Mouse (Mus musculus): ENCODE measurements at regions not wholly inside any gene's neighbourhood (a gene's known extent, or its start where the extent isn't known, plus 50 kb on each side); places are given as distances from the start of the nearest gene placed in this dataset.
A peak's percentile ranks its signal among the peaks of the same experiment; 100 is the strongest.

GRCm38 (mm10) chr3:132029112-132029511, 56.0 kb upstream of the Dkk2 start:
- no peak for DNase-seq

GRCm38 (mm10) chr3:132033078-132033713, 51.9 kb upstream of the Dkk2 start:
- Histone ChIP-seq H3K4me1 (ENCODE audit: control insufficient read depth, insufficient read depth, low read length) (no peaks in the 10 kb centered on the region; the same call in 1 of the 2 replicates), H3K36me3 (ENCODE audit: control insufficient read depth, insufficient read depth, low read length) (no peaks in the 10 kb centered on the region), H3K27ac (ENCODE audit: insufficient read depth, low read depth, low read length) (no peak overlapping the region), H3K27me3 (replicated peaks; ENCODE audit: control insufficient read depth, insufficient read depth, low read length) (no peaks in the 10 kb centered on the region), H3K4me3 (ENCODE audit: insufficient read depth, low read depth, low read length) (no peak overlapping the region)
- TF ChIP-seq CTCF (conservative IDR thresholded peaks at IDR 0.05; ENCODE audit: insufficient read depth, insufficient read length, low read depth, low read length): no peak
- DNase-seq: peak; percentile 2
- WGBS: 9% methylated on average over 5 of the region's 5 CpGs

More at GRCm38 (mm10) chr3:132029112-132029511, 56.0 kb upstream of the Dkk2 start:
- Histone ChIP-seq H3K4me1 (ENCODE audit: control insufficient read depth, insufficient read depth, low read length) (no peaks in the 10 kb centered on the region; the same call in 1 of the 2 replicates), H3K27me3 (replicated peaks; ENCODE audit: control insufficient read depth, insufficient read depth, low read length) (no peaks in the 10 kb centered on the region), H3K27ac (ENCODE audit: insufficient read depth, low read depth, low read length) (no peak overlapping the region), H3K4me3 (ENCODE audit: insufficient read depth, low read depth, low read length) (no peak overlapping the region), H3K36me3 (ENCODE audit: control insufficient read depth, insufficient read depth, low read length) (no peaks in the 10 kb centered on the region)
- WGBS: 89% methylated on average over 3 of the region's 3 CpGs
- TF ChIP-seq POLR2A (IDR thresholded peaks at IDR 0.05; ENCODE audit: low read depth, low read length) (no peak), CTCF (conservative IDR thresholded peaks at IDR 0.05; ENCODE audit: insufficient read depth, insufficient read length, low read depth, low read length) (no peak)

DNA sequence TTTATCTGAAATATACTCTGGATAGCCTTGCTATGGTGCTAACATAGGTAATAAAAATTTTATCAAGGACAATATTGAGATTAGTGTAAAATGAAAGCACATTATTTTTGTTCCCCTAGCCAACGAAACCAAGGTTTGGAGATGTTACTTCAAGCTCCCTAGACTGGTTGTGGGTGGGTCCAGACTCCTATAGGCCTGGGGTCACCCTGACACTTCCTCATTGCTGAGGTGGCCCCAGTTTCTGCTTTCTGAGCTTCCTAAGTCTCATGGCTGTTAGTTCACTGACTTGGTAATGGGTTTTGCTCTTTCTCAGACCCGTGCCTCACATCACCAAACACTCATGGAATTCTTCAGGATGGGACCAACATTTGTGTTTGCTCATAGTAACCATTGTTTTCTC, 49.9 kb upstream of the Dkk2 start:
- Histone ChIP-seq H3K4me3 (ENCODE audit: insufficient read depth, low read depth, low read length) (no peak overlapping the region), H3K36me3 (ENCODE audit: control insufficient read depth, insufficient read depth, low read length) (no peaks in the 10 kb centered on the region), H3K27me3 (replicated peaks; ENCODE audit: control insufficient read depth, insufficient read depth, low read length) (no peaks in the 10 kb centered on the region), H3K27ac (ENCODE audit: insufficient read depth, low read depth, low read length) (no peak overlapping the region), H3K4me1 (ENCODE audit: control insufficient read depth, insufficient read depth, low read length) (no peaks in the 10 kb centered on the region; the same call in 1 of the 2 replicates)
- 90% methylated on average over 2 of the region's 2 CpGs for WGBS
- no peak for DNase-seq
- TF ChIP-seq CTCF (conservative IDR thresholded peaks at IDR 0.05; ENCODE audit: insufficient read depth, insufficient read length, low read depth, low read length) (no peak), POLR2A (IDR thresholded peaks at IDR 0.05; ENCODE audit: low read depth, low read length) (no peak)

Data from kidney, adult 2 months (tissue).